Comparison of ENCODE assay signal across 16 mouse cellular contexts in the genomic region with DNA sequence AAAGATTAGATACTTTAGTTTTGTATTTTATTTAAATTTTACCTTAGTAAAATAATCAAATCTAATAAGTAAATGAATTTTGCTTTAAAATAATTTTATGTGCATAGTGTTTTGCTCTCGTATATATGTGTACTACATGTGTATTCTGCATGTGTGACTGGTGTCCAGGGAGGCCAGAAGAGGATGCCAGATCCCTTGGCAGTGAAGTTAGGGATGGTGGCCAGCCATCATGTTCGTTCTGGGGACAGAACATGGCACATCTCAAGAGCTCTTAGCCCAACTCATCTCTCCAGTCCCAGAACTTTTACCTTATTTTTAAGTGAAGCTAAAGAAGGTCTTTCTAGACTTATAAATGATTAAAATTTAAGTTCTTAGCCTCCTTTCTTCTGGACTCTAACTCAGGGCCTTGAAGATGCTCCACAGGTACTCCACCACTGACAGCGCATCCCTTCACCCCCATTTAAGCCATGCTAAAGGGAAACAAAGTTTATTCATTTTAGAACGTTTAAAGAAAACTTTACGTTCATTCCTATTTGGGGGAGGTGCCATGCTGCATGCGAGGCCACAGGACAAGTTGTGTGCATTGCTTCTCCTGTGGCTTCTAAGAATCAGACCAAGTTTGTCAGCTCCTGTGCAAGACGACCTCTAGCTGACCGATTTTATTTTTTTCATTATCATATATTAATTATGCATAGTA. TPM values are rescaled to one million over a fixed set of nuclear protein-coding genes. Genes with fewer than 3 reads are reported as not detected.
DNase-seq lines count a peak whose midpoint lies in the region; TF ChIP-seq lines count a peak whose summit lies in the region.
"Had no signal": no experiment of that assay in that cellular context is flagged by ENCODE, and none has a peak within 500 bp of the region (broad histone marks: within the 10 kb centered on the region; RNA-seq: fewer than 3 reads in every experiment).

No protein-coding gene starts in this region.

- H3K4me3 ChIP-seq in cerebellum, adult 2 months (replicated peaks; ENCODE audit: insufficient read depth, low read depth, low read length), result no peak overlapping the region
- no peak overlapping the region for H3K4me3 ChIP-seq in heart, embryonic 10.5 days
- H3K4me3 ChIP-seq: embryonic facial prominence, embryonic 10.5 days; forebrain, embryonic 13.5 days; hindbrain, embryonic 15.5 days had no signal

- peak; percentile 31 to 51 for DNase-seq in cerebellum, adult 2 months
- DNase-seq in cerebellum, postnatal 4 days (ENCODE audit: low spot score in 2 of 2), result no peak
- peak; percentile 25 to 35 for DNase-seq in cerebellum, postnatal 36 days
- DNase-seq in cerebellum, adult 8-10 months, result no peak
- DNase-seq in heart, embryonic 10.5 days (ENCODE audit: low spot score), result peak; percentile 45
- no peak for DNase-seq in heart, adult 9 months (ENCODE audit: low spot score in 2 of 2)
- no peak for DNase-seq in kidney, adult 11 months
- DNase-seq: adrenal gland, postnatal 10 days; cerebellum, adult 9-10 months; forebrain, postnatal 0 days; gastrocnemius, postnatal 36 days; heart, adult 18-20 months; kidney, adult 8-10 months had no signal

- no peaks in the 10 kb centered on the region for H3K27me3 ChIP-seq in cerebellum, adult 2 months (ENCODE audit: control insufficient read depth, insufficient read depth, low read length)
- H3K27me3 ChIP-seq in heart, embryonic 10.5 days (ENCODE audit: insufficient read depth, poor library complexity, severe bottlenecking), result no peaks in the 10 kb centered on the region
- H3K27me3 ChIP-seq: forebrain, embryonic 13.5 days; hindbrain, embryonic 15.5 days had no signal

- 66% methylated on average over 8 of the region's 8 CpGs for WGBS in cerebellum, adult 2 months
- 84% methylated on average over 8 of the region's 8 CpGs for WGBS in heart, embryonic 10.5 days

- no peaks in the 10 kb centered on the region for H3K9me3 ChIP-seq in heart, embryonic 10.5 days
- H3K9me3 ChIP-seq: embryonic facial prominence, embryonic 10.5 days; forebrain, embryonic 13.5 days; hindbrain, embryonic 15.5 days had no signal

- peaks cover 29% of the 10 kb centered on the region for H3K4me1 ChIP-seq in cerebellum, adult 2 months (ENCODE audit: control insufficient read depth, insufficient read depth, low read length)
- H3K4me1 ChIP-seq in heart, embryonic 10.5 days, result peaks cover 11% of the 10 kb centered on the region

- TF ChIP-seq CTCF in cerebellum, adult 2 months (IDR thresholded peaks at IDR 0.05; ENCODE audit: borderline replicate concordance, insufficient read depth, low read depth, low read length), result no peak

- no peak overlapping the region for H3K27ac ChIP-seq in cerebellum, adult 2 months (ENCODE audit: insufficient read depth, low read length)
- H3K27ac ChIP-seq in heart, embryonic 10.5 days, result no peak overlapping the region
- H3K27ac ChIP-seq: embryonic facial prominence, embryonic 10.5 days; forebrain, embryonic 13.5 days; hindbrain, embryonic 15.5 days had no signal

- H3K36me3 ChIP-seq in heart, embryonic 10.5 days, result no peaks in the 10 kb centered on the region
- H3K36me3 ChIP-seq: embryonic facial prominence, embryonic 10.5 days; hindbrain, embryonic 15.5 days had no signal

- no peak for TF ChIP-seq POLR2A in cerebellum, adult 2 months (IDR thresholded peaks at IDR 0.05; ENCODE audit: borderline replicate concordance, insufficient read depth, low read length)

RNA-seq across cellular contexts. Expression of a gene that starts 8.4 kb away (rescaled TPM):
- 67.7 and 76.9 TPM in 2 replicates for polyA plus RNA-seq in cerebellum, adult 2 months (2012; rRNA removed)
- 18.9 and 20.6 TPM in 2 replicates for polyA plus RNA-seq in heart, embryonic 10.5 days (2016; fragmentation: Nextera tagmentation; extraction: Ambion mirVana)

RNA-seq across cellular contexts. Expression of a gene that starts 8.5 kb away (rescaled TPM):
- polyA plus RNA-seq in cerebellum, adult 2 months (2012; rRNA removed), result 5.3 and 5.4 TPM in 2 replicates
- polyA plus RNA-seq in heart, embryonic 10.5 days (2016; fragmentation: Nextera tagmentation; extraction: Ambion mirVana), result 22.1 and 23.6 TPM in 2 replicates

Comparison
In these comparisons a context has a peak if more than half of its experiments do, and no peak if none do; other contexts are left out.
1. DNase-seq: peak in cerebellum, adult 2 months (2 of 2), cerebellum, postnatal 36 days (2 of 2) and heart, embryonic 10.5 days (single experiment); none in cerebellum, postnatal 4 days (0 of 2), cerebellum, adult 8-10 months (single experiment), heart, adult 9 months (0 of 2) and kidney, adult 11 months (single experiment).